Comparison of ENCODE assay signal across 7 mouse cellular contexts in the genomic region with DNA sequence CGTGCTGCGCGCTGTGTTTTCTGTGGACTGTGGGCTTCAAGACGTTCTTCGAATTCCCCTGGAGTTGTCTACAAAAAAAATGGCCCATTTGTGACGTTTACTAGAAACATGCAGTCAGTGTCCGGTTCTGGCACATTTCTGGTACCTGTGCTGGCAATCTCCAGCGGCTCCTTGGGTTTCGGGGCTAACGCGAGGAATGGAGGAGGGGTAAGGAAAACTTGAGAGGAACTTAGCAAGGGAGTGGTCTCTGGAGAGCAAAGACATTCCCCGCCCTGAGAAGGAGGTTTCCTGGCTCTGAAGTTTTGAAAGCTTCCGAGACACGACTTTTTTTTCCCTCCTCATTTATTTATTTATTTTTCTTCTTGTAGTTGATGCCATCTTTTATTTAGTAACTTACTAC. TPM values are rescaled to one million over a fixed set of nuclear protein-coding genes. Genes with fewer than 3 reads are reported as not detected.
DNase-seq lines count a peak whose midpoint lies in the region; ATAC-seq and TF ChIP-seq lines count a peak whose summit lies in the region.

No protein-coding gene starts in this region.

- ATAC-seq in forebrain, embryonic 15.5 days (replicated peaks): peak; percentile 27
- no peak for ATAC-seq in liver, embryonic 14.5 days (ENCODE audit: insufficient read depth)
- ATAC-seq in granulocyte monocyte progenitor cell, adult 5-6 weeks (replicated peaks; ENCODE audit: poor library complexity, severe bottlenecking): no peak

- peak overlapping the region; percentile 18; the same call in 1 of the 2 replicates for H3K27ac ChIP-seq in testis, adult 2 months (ENCODE audit: control insufficient read depth, insufficient read depth, low read depth, low read length)
- H3K27ac ChIP-seq in forebrain, embryonic 15.5 days (replicated peaks): no peak overlapping the region
- no peak overlapping the region for H3K27ac ChIP-seq in liver, embryonic 14.5 days

- 0% methylated on average over 14 of the region's 14 CpGs for WGBS in forebrain, embryonic 15.5 days
- 2% methylated on average over 14 of the region's 14 CpGs for WGBS in liver, embryonic 14.5 days (ENCODE audit: insufficient replicate concordance)

- peak overlapping the region; percentile 64 for H3K9ac ChIP-seq in forebrain, embryonic 15.5 days (replicated peaks)
- H3K9ac ChIP-seq in liver, embryonic 14.5 days (replicated peaks): no peak overlapping the region

- no peak for TF ChIP-seq CTCF in testis, adult 2 months (IDR thresholded peaks at IDR 0.05; ENCODE audit: control insufficient read depth, insufficient read depth, insufficient replicate concordance, low read depth, low read length)
- no peak for TF ChIP-seq CTCF in liver, embryonic 14.5 days (IDR thresholded peaks at IDR 0.05; ENCODE audit: low read depth)

- H3K4me3 ChIP-seq in testis, adult 2 months (ENCODE audit: control insufficient read depth, low read depth, low read length): peak overlapping the region; percentile 66
- peak overlapping the region; percentile 82 for H3K4me3 ChIP-seq in forebrain, embryonic 15.5 days
- H3K4me3 ChIP-seq in liver, embryonic 14.5 days (ENCODE audit: insufficient read depth in 1 of 2, low read depth in 2 of 2, low read length in 2 of 2): peak overlapping the region; percentile 42 to 48

- no peaks in the 10 kb centered on the region for H3K27me3 ChIP-seq in testis, adult 2 months (ENCODE audit: control insufficient read depth, insufficient read depth, low read length)
- no peaks in the 10 kb centered on the region; the same call in 1 of the 2 replicates for H3K27me3 ChIP-seq in forebrain, embryonic 15.5 days
- H3K27me3 ChIP-seq in liver, embryonic 14.5 days (ENCODE audit: control insufficient read depth, insufficient read depth, low read length): peaks cover 18% of the 10 kb centered on the region

- no peaks in the 10 kb centered on the region for H3K36me3 ChIP-seq in testis, adult 2 months (ENCODE audit: control insufficient read depth, insufficient read depth, low read length)
- no peaks in the 10 kb centered on the region for H3K36me3 ChIP-seq in forebrain, embryonic 15.5 days
- no peaks in the 10 kb centered on the region for H3K36me3 ChIP-seq in liver, embryonic 14.5 days (replicated peaks; ENCODE audit: control insufficient read depth, insufficient read depth, low read depth)

- DNase-seq in testis, postnatal 14 days (ENCODE audit: low spot score): no peak
- DNase-seq in liver, embryonic 14.5 days (ENCODE audit: low read depth in 3 of 3, low spot score in 3 of 3): no peak
- DNase-seq in frontal cortex, postnatal 10 days (ENCODE audit: low spot score in 2 of 2): no peak
- DNase-seq in right cerebral cortex, postnatal 14 days: no peak

- no peaks in the 10 kb centered on the region; the same call in 1 of the 2 replicates for H3K4me1 ChIP-seq in testis, adult 2 months (ENCODE audit: control insufficient read depth, insufficient read depth, low read length)
- H3K4me1 ChIP-seq in forebrain, embryonic 15.5 days: peaks cover 18% of the 10 kb centered on the region
- H3K4me1 ChIP-seq in liver, embryonic 14.5 days (replicated peaks; ENCODE audit: control insufficient read depth in 2 of 2, insufficient read depth in 2 of 2, low read length in 1 of 2): no peaks in the 10 kb centered on the region

- no peak for TF ChIP-seq EP300 in liver, embryonic 14.5 days (IDR thresholded peaks at IDR 0.05; ENCODE audit: low read depth)

- H3K9me3 ChIP-seq in forebrain, embryonic 15.5 days: no peaks in the 10 kb centered on the region
- H3K9me3 ChIP-seq in liver, embryonic 14.5 days (ENCODE audit: control insufficient read depth, low read length): no peaks in the 10 kb centered on the region

- peak overlapping the region; percentile 96 for H3K4me2 ChIP-seq in forebrain, embryonic 15.5 days (replicated peaks)
- peak overlapping the region; percentile 53 for H3K4me2 ChIP-seq in liver, embryonic 14.5 days (ENCODE audit: low read depth)

- TF ChIP-seq POLR2A in testis, adult 2 months (IDR thresholded peaks at IDR 0.05; ENCODE audit: control insufficient read depth, low read depth, low read length): no peak

RNA-seq across cellular contexts. Expression of a gene that starts 0.4 kb away (rescaled TPM):
- 0.56 and 0.59 TPM in 2 replicates for polyA plus RNA-seq in testis, adult 2 months (2012; rRNA removed)
- 5.8 TPM in 2 replicates for polyA plus RNA-seq in forebrain, embryonic 15.5 days (2015; fragmentation: Nextera tagmentation; extraction: Ambion mirVana)
- 0.50 and 0.57 TPM in 2 replicates for polyA plus RNA-seq in liver, embryonic 14.5 days (2012; rRNA removed)
- 0.56 and 0.68 TPM in 2 replicates for polyA plus RNA-seq in liver, embryonic 14.5 days (2014; fragmentation: Nextera tagmentation; extraction: Ambion mirVana)
- total RNA-seq in granulocyte monocyte progenitor cell, adult 5-6 weeks (2014; fragmentation: Nextera tagmentation): not detected in 2 replicates
- not detected in 2 replicates for total RNA-seq in granulocyte monocyte progenitor cell, adult 5-6 weeks (2017)
